Mouse (Mus musculus): ENCODE results near the gene Vps72.
A peak's percentile ranks its signal among the peaks of the same experiment; 100 is the strongest.
"Not testable (repeated sequence)": the region's sequence is repeated elsewhere in the genome, so short reads cannot be mapped to it uniquely, and the experiment has no call there.

Vps72 gene

DNA sequence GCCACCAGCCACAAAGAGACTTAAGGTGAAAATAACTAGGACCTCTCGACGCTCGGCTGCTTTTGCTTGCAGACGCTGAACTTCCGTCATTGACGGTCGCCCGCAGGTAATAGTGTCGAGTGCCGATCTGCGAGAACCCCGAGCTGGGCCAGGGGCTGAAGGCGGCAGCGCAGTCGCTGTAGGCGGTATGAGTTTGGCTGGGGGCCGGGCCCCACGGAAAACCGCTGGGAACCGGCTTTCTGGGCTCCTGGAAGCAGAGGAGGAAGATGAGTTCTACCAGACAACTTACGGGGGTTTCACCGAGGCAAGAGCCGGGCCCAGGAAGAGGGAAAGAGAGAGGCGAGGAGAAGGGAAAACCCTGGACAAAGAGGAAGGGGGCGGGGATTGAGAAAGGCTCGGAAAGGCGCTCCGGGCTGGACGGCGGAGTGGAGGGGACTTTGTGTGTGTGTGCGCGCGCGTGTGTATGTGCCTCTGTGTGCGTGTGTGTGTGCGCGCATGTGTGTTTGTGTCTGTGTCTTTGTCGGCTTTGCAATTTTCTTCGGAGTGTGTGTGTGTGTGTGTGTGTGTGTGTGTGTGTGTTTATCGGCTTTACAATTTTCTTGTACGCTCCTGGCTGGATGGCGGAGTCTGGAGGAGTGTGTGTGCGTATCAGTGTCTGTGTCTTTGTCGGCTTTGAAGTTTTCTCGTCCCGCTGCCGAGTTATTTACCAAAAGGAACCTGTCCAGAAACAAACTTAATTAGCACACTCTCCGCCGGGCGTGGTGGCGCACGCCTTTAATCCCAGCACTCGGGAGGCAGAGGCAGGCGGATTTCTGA, at the start of gene Vps72:
TSS of gene Vps72 (plus strand) at position 112 of the 816 bp plus-strand sequence.
- DNase-seq (ENCODE audit: low read depth, low spot score) = peak; percentile 72

DNA sequence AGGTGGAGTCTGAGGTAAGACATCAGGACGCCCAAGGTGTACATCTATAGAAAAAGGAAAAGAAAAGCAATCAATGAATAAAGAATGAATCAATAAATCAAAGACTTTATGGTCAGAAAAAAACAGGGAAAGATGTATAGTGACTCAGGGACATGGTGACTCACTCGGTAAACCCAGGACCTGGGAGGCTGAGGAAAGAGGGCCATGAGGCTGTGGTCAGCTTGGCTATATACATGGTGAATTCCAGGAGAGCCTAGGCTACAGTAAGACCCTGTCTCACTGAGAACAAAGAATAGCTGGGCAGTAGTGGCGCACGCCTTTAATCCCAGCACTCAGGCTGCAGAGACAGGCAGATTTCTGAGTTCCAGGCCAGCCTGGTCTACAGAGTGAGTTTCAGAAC, 47.1 kb upstream of the Vps72 start:
- no peak for DNase-seq (ENCODE audit: low read depth, low spot score)

DNA sequence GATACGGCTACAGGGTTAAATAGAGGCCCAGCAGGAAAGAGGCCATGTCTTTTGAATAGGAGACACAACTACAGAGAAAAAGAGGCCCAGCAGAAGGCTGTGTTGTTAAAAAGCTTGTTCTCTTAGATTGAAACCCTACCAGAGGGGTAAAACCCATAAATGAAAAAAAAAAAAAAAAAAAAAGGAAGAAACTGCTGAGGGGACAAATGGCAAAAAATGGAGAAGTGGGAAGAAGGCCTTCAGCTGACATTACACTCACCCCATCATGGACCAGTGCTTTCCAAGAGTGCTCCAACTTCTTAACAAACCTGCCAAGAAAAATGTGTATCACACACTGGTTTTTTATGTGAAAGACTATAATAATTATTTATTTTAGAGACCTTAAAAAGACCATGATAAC, 45.3 kb upstream of the Vps72 start:
- DNase-seq (ENCODE audit: low read depth, low spot score) = no peak

DNA sequence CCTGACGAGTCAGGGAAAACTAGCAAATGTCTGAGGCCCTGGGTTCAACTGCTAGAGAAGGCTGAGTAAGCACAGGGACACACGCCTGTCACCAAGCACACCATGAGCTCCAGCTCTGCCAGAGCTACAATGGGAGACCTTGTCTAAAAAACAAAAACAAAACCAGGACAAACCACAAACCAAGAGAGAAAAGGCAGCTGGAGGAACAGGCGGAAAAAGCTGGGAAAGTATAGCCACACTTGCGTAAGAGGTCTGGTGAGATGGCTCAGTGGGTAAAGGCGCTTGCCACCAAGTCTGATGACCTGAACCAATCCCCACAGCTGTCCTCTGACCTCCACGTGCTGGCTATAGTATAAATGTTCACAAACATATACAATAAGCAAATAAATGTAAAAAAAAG, 44.7 kb upstream of the Vps72 start:
- no peak for DNase-seq (ENCODE audit: low read depth, low spot score)

DNA sequence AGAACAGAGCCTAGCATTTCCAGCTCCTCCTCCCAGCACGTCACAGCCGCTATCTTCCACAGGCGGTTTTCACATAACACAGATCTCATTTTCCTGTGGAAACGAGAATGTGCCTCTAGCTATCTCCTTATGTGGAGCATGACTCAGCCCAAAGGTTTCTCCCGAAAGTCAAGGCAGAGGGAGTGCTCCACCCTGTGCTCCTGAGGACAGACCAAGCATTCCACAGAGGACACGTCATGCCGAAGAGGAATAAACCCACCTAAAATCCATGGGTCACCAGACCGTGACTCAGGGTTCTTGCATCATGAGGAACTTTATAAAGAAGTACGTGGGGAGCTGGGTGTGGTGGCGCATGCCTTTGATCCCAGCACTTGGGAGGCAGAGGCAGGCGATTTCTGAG, 44.3 kb upstream of the Vps72 start:
- DNase-seq (ENCODE audit: low read depth, low spot score) = no peak

DNA sequence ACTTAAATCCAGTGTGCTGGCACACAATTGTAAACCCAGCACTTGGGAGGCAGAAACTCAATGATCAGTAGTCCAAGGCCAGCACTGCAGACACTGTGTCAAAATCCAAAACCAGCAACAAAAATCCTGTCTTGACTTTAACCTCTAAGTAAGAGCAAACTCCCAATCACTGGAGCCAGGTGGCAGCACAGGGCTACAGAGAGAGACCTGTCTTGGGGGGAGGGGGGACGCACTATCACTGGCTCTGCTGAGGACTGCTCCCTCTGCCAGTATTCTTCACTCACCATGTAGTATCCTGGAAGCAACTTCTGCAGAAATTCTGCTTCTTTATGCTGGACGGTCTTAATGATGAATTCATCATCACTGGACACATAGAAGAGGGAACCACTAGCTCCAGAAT, 39.2 kb upstream of the Vps72 start:
- no peak for DNase-seq (ENCODE audit: low read depth, low spot score)

DNA sequence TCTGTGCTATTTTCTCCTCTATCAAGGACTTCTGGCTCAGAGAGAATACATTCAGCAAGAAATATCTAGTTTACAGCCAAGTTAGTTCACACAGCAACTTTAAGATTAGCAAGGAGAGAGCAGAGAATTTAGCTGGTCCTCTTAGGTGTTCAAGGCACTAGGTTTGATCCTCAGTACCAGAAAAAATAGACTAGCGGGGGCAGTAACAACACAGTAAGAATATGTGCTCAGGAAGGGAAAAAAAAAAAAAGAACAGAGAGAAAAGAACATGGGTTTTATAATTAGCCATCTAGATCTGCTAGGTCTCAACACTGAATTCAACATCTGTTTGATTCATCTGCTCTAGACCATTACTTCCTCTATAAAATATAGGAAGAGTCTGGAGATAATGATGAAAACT, 22.8 kb upstream of the Vps72 start:
- no peak for DNase-seq (ENCODE audit: low read depth, low spot score)

DNA sequence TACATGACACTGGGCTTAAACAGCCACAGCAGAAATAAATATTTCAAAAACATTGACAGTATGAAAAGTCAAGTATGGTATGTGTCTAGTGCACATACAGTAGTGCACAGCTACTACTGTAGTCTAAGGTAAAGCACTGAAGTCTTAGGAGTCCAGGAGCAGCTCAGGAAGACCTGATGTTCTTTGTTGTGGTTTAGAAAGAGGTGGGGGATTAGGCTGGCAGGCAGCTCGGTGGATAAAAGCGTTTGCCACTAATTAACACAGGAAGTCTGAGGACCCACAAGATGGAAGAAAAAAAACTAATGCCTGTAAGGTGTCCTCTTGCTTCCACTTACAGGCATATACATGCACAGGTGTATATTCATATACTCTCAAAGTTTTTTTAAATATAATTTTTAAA, 10.0 kb upstream of the Vps72 start:
- no peak for DNase-seq (ENCODE audit: low read depth, low spot score)

DNA sequence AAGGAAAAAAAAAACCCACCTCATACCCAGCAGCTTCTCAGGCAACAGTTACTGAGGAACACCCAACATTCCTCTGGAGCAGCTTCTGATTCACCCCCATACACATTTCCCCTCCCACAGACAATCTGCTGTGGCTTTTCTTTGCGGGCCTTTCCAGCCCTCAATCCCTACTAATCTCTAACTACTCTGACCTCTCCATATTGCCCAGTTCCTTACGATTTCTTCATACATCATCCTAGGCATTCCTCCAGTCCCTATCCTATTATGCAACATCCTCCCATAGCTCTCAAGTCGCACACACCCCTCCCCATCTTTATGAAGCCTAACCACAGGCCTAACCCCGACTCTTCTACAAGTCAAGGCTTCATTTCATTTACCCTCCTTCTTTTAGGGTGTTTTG, 5.7 kb upstream of the Vps72 start:
- DNase-seq (ENCODE audit: low read depth, low spot score) = no peak

DNA sequence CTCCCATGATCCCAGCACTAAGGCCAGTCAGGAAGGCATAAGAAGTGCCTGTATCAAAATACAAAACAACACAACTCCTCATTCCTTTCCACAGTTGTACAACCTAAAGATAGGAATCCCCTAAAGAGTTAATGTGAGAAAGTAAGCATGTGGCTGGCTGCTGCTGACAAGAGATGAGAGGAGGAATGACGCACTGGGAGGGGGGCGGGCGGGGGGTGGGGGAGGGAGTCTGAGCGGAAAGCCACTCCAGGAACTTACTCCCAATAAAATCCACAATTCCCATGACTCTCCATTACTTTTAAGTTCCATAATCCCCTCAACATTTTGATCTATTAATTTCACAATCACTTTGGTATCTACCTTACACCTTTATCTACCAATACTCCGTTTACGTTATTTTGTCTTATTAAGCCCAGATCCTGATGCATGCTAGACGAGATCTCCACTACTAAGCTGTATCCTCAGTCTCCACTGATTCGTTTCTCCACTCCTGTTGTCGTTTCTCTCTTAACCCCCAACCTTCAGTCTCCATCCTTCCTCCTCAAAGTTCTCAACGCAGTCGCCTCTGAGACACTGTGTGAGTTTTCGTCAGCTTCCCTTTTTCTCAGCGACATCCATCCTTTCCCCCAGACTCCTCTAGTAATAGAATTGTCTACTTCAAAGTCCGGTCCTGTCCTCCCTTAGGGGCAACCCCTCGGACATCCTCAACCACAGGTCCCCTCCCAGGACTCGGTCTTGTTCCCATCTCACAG, 5.1 kb upstream of the Vps72 start:
- DNase-seq (ENCODE audit: low read depth, low spot score) = no peak

DNA sequence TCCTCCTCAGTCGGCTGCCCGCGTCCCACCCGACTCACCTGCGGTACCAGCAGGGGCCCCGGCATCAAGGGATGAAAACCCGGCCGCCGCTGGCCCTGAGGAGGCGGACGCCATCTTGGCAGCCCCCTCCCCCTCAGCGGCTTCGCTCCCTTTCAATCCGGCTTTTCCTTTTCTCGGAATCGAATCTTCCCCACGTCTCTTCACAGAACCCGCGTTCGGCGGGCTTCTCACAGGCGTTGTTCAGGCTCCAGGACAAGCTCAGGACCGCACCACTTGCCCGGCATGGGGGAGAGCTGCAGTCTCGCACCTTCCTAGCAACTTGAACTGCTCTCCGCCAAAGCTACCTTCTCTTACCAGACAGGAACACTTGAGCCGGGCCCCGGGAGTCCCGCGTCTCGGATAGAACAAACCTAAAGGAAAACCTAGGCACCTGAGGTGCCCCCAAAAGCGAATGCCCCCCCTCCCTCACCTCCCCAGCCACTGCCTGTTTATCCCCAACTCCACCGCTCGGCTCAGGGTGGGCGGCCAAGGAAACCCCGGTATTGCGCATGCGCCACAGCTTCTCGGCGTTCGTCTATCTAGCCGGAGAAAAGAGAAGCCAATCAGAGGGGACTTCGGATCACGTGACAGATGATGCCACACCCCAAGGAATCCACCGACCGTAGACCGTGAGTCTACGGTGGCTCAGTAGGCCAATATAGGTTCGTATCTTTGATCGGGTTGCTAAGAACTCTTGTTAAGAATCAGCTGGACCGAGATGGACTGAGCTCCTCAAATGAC, 4.3 kb upstream of the Vps72 start, which contains the start of gene Pip5k1a:
TSS of gene Pip5k1a (minus strand) at position 593 of the 780 bp plus-strand sequence.
- peak; percentile 97 for DNase-seq (ENCODE audit: low read depth, low spot score)

DNA sequence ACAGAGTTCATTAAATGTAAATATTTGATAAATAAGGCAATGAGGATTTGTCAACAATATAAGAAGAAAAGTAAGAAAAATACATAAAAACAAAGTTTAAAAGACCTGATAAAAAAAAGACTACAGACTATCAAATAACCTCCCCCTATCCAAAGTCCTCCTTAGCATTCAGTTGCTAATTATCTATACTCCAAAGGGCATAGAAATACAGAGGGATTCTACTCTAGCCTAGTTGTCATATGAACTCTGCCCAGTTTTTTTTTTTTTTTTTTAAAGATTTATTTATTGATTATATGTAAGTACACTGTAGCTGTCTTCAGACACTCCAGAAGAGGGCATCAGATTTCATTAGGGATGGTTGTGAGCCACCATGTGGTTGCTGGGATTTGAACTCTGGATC, 3.5 kb upstream of the Vps72 start:
- not testable (repeated sequence) for DNase-seq (ENCODE audit: low read depth, low spot score)

DNA sequence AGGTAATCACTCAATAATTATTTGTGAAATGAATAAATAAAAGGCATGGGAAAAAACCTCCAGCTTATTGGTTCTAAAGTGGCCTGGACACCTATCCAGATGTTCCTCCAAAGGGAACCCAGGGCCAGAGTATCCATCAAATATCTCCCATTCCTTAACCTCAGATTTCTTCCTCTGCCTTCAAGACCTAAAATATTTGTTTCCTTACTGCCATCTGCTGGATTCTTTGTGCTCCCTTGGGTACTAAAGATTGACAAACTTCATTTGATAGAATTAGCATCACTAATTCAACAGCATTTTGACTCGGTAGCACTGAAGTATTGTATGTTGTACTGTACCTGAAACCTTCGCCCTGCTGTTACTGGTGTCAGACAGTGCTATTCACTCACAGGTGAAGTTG, 2.9 kb upstream of the Vps72 start:
- no peak for DNase-seq (ENCODE audit: low read depth, low spot score)

DNA sequence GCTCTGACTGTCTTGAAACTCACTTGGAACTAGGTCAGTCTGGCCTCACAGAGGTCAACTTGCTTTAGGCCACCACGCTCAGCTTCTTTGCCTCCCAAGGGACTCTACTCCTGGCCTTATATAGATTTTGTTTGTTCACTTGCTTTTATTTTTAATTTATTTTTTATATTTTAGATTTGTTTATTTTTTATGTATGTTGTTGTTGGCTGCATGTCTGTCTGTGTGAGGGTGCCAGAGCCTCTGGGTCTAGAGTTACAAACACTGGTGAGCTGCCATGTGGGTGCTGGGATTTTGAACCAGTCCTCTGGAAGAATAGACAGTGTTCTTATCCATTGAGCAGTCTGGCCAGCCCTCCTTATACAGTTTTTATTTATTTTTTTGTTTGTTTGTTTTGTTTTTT, 1.9 kb downstream of the Vps72 start:
- no peak for DNase-seq (ENCODE audit: low read depth, low spot score)

DNA sequence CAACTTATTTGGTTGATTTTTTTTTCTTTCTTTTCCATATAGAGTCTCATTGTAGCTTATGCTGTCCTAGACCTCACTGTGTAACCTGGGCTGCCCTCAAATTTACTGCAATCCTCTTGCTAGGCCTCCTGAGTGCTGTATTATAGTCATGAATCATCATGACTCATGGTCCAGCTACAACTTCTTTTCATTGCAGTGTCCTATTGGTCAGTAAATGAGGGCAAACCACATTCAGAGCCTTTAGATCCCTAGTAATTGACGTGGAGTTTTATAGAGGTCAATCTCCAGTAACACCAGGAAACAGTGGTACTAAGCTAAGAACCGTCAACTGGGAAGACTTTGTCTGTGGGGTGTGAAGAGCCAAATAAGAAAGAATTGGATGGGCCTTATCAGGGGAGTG, 6.9 kb downstream of the Vps72 start:
- no peak for DNase-seq (ENCODE audit: low read depth, low spot score)

DNA sequence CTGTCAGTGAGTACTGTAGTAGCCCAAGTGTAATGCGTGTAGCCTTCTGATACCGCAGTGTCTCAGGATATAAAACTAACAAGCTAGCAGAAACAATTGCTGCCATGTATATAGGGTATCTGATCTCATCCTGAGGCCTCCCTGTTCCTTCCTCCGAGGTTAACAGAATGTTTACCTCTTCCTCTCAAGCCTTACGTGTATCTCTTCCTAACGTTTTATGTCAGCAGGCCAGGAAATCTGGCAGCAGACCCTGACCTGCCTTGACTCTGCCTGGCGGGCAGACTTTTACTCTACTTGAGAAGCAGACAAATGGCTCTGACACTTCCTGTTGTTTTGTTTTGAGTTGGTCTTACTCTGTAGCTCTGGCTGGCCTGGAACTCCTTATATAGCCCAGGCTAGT, 10.8 kb downstream of the Vps72 start:
- DNase-seq (ENCODE audit: low read depth, low spot score) = no peak

DNA sequence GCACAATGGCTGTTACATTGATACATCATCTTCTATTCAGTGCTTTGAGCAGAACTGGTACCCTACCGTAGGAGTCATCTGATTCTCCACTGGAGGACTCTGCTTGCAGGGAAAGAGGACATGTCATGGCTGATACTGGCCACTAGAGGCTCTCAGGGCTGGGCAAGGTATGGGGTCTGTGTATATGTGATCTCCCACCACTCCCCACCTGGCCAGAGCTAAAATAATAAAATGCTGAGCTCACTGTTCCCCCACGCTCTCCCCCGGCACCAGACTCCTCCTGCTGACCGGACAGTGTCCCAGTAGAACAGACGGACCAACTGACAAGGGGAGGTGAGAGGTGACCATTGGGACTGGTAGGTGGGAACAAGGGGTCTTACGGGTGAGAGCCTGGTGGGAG, 13.4 kb downstream of the Vps72 start, which contains the start of gene Tmod4:
TSS of gene Tmod4 (plus strand) at position 231 of the 400 bp plus-strand sequence.
- DNase-seq (ENCODE audit: low read depth, low spot score) = no peak

DNA sequence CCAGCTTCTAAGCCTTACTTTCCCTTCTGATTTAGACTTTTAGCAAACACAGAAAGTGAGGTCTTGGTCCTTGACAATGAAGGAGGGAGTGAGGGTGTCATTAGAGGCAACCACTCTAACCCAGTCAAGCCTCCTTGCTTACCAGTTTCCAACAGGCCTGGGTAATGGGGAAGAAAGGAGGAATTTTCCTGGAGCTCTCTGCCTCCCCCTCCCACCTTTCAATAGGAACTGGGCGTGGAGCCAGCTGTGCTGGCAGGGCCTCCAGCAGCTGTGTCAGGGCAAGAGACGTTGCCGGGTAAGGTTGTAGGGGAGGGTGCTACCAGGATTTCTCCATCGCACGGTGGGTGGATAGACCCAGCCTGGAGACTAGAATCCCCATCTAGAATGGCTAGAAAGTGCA, 14.2 kb downstream of the Vps72 start:
- DNase-seq (ENCODE audit: low read depth, low spot score) = no peak

DNA sequence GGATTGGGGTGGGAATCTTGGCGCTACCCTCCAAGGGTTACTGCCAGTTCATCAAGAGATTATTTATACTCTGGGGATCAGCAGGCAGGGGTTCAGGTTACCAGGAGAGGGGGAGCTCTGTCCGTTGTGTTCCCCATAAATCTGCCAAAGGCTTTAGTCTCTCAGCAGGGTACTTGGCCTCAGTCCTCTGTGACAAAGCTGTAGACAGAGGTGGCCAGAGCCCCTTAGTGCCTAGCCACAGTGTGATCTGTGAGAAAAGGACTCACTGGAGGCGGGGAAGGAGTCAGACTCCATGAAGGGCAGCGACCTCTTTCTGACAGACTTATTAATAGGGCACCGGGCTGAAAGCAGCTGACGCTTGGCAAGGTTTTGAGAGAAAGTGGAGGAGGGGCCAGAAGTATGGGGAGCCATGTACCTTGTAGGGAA, 18.4 kb downstream of the Vps72 start:
- no peak for DNase-seq (ENCODE audit: low read depth, low spot score)

DNA sequence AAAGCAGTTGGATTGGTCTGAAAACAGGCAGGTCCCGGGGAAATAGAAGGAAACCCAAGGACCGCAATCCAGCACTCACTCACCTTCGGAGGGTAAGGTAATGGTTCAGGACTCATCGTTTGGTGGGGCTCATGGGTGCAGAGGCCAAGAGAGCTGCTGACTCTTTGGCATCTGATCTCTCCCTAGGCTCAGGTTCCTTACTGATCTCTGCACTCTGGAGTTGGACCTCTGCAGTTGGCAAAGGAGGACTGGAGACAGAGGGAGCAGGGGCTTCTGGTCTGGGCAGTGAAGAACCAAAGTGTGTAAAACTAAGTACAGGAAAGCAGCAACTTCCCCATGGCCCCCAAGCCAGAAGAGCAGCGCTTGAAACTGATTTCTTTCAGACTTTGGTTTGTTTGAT, 19.3 kb downstream of the Vps72 start:
- DNase-seq (ENCODE audit: low read depth, low spot score) = no peak

DNA sequence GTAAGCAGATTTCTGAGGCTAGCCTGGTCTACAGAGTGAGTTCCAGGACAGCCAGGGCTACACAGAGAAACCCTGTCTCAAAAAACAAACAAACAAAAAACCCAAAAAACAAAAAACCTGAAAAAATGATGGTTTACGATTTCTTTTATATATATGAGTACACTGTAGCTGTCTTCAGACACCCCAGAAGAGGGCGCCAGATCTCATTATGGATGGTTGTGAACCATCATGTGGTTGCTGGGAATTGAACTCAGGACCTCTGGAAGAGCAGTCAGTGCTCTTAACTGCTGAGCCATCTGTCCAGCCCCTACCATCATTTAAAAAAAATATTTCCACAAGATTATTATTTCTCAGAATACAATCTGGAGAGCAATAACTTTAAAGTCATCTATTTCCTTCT, 21.6 kb downstream of the Vps72 start:
- DNase-seq (ENCODE audit: low read depth, low spot score) = not testable (repeated sequence)

DNA sequence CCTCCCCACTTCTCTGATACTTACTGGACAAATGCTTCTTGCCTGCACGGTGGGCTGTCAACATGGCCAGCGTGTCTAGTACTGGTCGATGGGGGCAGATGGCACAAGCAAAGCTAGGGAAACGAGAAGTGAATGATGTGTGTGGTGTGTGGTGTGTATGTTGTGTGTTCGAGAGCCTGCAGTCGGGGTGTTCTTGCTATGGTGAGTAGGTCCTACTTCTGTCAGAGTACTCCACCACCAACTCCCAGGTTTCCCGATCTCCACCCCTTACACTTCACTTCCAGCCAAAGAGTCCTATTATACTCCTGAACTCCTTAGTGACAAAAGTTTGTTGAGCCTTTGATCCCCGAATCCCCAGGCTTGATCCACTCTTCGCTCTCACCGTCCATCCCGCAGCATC, 22.4 kb downstream of the Vps72 start:
- no peak for DNase-seq (ENCODE audit: low read depth, low spot score)
